Mouse (Mus musculus): ENCODE measurements at regions not wholly inside any gene's neighbourhood (a gene's known extent, or its start where the extent isn't known, plus 50 kb on each side); places are given as distances from the start of the nearest gene placed in this dataset.

DNA sequence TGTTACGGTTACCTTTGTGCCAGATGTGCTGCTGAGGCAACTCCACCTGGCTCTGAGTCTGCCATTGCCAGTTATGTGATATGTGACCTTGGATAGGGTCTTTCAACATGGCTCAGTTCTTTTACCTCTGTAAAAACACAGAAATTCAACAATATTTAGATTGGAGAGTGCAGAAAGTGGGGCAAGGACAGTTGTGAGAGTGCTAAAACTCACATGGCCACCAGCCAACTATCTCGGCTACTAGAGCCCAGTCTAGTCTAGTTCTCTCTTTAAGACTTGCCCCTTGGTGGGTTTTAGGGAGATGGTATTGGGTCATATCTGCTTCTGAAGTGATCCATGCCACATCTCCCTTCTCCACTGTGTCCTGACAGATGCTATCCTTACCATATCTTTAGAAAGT is 233.0 kb downstream of the Phf14 start:
- DNase-seq (ENCODE audit: low spot score in 2 of 2) = no peak

GRCm38 (mm10) chr6:12145216-12145615 is 237.6 kb downstream of the Phf14 start:
- peak in 1 of 2 experiments; percentile 26 for DNase-seq (ENCODE audit: low spot score in 2 of 2)

- no peak for DNase-seq (ENCODE audit: low spot score in 2 of 2)
These were observed 243.2 kb downstream of the Phf14 start for GRCm38 (mm10) chr6:12150613-12151333.

GRCm38 (mm10) chr6:12163971-12164370 is 256.4 kb downstream of the Phf14 start:
- no peak for DNase-seq (ENCODE audit: low spot score in 2 of 2)

DNA sequence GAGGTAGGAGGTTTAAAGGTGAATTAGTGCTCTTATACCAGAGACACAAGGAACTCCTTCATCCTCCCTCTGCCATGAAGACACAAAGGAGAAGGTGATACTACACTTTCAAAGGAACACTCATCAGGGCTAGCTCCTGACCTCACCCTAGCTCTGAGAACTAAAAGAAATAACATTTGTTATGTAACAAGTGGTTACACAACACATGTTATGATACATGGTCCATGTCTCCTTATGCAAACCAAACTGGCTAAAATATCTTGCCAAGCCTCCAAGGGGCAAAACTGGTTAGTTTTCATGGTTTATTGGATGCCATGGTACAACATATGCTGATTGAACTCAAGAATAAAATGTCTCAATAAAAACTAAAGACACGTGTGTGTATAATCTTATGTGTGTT is 260.9 kb downstream of the Phf14 start:
- no peak for DNase-seq (ENCODE audit: low spot score in 2 of 2)

DNA sequence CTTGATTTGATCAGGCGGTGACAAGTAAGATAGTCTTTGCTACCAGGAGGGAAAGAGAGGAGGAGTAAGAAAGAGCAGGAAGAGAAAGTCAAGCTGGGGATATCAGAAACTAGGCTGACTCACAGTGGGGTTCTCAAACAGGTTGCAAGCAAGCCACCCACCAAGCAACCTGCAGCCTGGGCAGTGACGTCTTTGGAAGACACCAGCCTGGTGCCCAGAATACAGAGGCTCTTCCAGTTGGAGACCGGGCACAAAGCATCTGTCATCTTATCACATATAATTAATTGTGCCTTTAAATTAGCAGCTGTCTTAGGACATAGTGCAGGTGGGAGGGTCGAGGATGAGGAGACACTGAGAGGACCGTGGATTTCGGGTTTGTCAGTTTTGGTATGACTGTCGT is 261.8 kb downstream of the Phf14 start:
- no peak for DNase-seq (ENCODE audit: low spot score in 2 of 2)

- no peak for DNase-seq (ENCODE audit: low spot score in 2 of 2)
These were observed 263.1 kb downstream of the Phf14 start for GRCm38 (mm10) chr6:12170722-12171121.

- DNase-seq (ENCODE audit: low spot score in 2 of 2) = no peak
These were observed 263.6 kb downstream of the Phf14 start for GRCm38 (mm10) chr6:12171189-12171588.

GRCm38 (mm10) chr6:12177996-12178395 is 270.4 kb downstream of the Phf14 start:
- peak; percentile 27 to 58 for DNase-seq (ENCODE audit: low spot score in 2 of 2)

DNA sequence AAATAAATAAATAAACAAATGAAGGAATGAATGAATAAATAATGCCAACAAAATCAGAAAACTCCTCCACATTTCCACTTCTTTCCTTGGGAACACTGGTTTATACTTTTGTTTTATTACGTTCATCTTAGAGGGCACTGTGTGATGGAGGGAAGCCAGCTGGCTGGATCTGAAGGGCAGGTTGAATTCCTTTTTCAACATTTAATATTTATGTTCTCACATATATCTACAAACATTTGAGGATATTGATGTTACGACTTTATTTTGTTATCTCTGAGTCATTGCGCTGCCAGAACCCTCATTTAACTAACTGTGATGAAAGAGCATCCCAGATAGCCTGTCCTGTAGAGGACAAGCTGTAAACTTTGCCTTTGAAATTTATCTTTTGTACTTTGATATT is 273.3 kb downstream of the Phf14 start:
- no peak for DNase-seq (ENCODE audit: low spot score in 2 of 2)

DNA sequence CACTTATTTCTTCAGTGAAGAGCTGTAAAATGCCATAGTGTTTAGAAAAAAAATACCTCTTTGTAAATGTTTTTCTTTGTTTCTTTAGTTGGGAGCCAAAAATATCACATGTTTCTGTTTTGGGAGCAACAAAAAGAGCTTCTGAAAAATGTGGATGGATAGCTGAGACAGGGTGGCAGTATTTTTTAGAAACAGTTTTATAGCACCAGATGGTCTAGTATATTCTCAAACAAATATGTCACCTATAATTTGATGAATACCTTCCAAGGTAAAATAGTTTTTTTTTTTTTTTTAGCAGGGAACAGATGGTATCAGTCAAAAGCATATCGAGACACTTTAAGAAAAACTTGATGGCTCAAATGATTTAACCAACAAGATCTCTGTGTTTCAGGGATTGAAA is 302.6 kb downstream of the Phf14 start:
- DNase-seq (ENCODE audit: low spot score in 2 of 2) = no peak

- DNase-seq (ENCODE audit: low spot score in 2 of 2) = no peak
These were observed 307.0 kb downstream of the Phf14 start for GRCm38 (mm10) chr6:12214526-12215177.

DNA sequence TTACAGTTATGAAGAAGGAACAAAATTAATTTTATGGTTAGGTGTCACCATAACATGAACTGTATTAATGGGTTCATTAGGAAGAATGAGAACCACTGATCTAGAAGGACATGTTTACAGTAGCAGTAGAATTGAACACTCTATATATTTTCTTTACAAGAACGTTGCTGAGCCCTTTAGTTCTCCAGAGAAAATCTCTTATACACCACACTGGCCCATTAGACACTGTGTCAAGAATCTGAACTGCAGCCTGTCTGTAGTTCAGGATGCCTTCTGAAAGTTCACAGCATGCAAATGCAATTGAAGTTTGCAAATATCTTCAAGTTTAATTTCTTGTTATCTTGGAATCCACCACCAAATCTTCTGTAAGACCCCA is 307.6 kb downstream of the Phf14 start:
- DNase-seq (ENCODE audit: low spot score in 2 of 2) = no peak

DNA sequence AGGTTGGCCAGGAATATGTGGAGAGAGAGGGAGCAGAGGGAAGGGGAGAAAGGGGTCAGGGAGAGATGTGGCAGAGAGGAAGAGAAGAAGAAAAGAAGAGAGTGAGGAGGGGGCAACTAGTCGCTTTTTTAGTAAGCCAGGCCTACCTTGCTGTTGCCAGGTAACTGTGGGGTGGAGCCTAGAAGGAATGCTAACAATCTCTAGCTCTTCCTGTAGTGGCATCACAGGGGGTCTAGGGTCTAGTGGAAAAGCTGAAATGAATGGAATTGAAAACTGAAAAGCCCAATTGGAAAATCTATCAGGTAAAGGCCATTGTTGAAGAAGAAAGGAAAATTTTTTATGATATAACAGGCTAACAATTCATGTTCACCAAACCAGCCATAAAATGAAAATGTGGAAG is 336.5 kb downstream of the Phf14 start:
- DNase-seq (ENCODE audit: low spot score in 2 of 2) = no peak

DNA sequence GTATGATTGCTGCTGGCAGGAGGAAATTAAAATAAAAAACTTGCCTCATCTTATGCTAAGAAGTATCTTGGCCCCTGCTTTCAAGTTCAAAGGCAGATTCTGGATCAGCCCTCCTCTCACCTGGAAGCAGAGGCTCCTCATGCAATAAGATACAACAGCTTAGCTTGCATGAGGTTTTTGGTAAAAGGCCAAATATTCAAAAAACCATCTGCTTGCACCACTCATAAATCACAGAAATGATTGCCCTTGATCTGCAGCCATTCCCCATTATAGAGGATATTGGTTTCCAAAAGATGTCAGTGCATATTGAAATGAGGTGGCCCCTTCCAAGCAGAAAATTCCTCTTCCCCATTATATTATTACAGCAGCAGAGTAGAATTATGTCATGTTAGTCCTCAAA is 340.4 kb downstream of the Phf14 start:
- DNase-seq (ENCODE audit: low spot score in 2 of 2) = no peak

DNA sequence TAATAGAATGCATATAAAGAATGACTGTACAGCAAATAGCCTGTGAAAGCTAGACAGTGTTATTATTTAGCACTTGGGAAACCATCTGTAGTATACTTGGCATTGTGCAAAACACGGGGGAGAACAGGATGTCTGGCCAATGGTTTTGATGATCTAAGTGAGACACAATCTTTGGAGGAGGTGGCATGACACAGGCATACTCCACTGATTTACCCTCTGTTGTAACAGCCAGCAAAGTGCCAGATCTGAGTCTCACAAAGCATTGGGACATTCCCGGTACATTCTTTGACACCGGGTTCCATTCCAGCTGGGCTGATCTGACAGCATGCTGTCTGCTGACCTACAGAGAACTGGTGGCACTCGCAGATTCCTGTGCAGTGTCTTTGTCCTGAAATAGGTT is 341.0 kb downstream of the Phf14 start:
- DNase-seq (ENCODE audit: low spot score in 2 of 2) = peak in 1 of 2 experiments; percentile 39

- no peak for DNase-seq (ENCODE audit: low spot score in 2 of 2)
These were observed 346.9 kb downstream of the Phf14 start for GRCm38 (mm10) chr6:12254507-12254906.

DNA sequence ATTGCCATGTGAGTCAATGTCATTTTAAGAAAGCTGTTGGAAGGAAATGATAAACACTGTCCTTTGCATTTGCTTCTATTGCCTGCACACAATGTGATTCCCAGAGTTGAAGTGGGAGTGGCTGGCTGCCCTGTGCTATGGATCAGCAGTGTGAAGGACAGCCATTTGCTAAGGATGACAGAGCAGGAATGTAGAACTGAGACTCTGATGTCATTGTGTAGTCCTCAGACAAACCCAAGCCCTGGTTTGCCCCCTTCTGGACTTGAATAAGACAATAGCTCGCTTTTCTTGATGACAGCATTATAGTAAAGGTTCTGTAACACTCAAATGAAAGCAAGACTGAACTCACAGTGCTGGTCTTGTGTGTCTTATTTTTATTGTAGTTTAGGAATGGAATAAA is 347.8 kb downstream of the Phf14 start:
- no peak for DNase-seq (ENCODE audit: low spot score in 2 of 2)

DNA sequence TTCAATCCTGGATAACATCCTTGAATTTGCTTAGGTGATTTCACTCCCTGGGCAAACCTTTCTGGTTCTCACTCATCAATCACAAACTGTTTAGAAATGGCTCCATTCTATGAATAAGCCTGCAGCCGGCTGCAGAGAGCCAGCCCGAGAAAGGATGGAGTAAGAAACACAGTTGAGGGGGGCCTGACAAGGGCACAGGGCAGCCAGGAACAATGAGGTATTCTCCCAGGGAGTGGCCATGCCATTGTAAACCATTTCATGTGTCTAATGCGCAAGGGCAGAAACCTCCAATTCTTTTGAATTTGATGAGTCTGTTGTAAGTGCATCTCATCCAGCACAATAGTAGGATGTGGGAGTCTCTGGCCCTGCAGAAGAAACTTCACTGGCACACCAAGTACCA is 350.7 kb downstream of the Phf14 start:
- no peak for DNase-seq (ENCODE audit: low spot score in 2 of 2)

GRCm38 (mm10) chr6:12258940-12259481 is 351.4 kb downstream of the Phf14 start:
- peak in 1 of 2 experiments; percentile 47 for DNase-seq (ENCODE audit: low spot score in 2 of 2)

DNA sequence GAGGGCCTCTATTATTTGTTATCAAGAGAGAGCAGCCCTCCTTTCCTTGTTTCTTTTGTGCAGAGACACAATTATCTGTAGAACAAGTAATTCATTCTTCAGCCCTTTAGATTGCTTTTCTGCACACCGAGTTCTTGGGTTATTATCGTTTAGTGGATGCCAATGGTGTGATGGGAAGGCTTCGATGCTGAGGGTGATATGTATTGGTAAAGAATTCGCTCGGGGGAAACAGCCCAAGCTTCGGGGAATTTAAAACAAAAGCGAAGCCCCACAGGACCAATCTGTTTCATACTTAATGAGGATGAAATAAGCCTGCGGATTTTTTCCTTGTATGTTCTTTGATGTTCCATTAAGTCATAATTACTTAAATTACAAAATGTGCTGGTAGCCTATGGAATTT is 352.0 kb downstream of the Phf14 start:
- no peak for DNase-seq (ENCODE audit: low spot score in 2 of 2)

DNA sequence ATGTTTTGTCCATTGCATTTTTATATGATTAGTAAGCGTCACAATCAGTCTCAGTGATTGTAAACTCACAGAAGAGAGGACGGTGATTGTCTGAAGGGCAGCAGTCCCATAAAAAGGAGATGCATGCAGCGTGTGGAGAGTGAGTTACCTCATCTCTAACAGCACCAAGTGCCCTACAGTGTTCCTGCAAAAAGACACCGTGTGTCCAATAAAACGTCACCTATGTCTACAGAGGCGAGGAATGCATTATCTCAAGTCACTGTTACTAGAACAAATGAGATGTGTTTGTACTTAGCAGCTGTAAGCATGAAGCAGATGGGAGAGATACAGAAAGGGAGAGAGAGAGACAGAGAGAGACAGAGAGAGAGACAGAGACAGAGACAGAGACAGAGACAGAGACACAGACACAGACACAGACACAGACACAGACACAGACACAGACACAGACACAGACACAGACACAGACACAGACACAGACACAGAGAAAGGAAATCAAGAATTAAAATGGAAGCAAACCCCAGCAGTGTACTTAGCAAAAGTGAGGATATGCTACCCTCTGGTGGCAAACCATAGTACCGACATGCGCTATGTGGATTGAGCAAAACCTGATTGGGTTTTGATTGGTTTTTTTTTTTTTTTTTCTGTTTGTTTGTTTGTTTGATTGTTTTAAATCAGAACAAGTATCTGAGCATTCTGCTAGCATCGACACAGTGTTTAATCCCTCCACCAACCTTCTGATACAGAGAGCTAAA is 352.9 kb downstream of the Phf14 start:
- DNase-seq (ENCODE audit: low spot score in 2 of 2) = peak; percentile 75 to 76
